Mouse (Mus musculus): Measurements from ENCODE around the gene Slc9a5. TPM values are rescaled to one million over a fixed set of nuclear protein-coding genes. Genes with fewer than 3 reads are reported as not detected.

The Slc9a5 gene
- polyA plus RNA-seq, 1 experiment from 2014 or later = 4.0 TPM

DNA sequence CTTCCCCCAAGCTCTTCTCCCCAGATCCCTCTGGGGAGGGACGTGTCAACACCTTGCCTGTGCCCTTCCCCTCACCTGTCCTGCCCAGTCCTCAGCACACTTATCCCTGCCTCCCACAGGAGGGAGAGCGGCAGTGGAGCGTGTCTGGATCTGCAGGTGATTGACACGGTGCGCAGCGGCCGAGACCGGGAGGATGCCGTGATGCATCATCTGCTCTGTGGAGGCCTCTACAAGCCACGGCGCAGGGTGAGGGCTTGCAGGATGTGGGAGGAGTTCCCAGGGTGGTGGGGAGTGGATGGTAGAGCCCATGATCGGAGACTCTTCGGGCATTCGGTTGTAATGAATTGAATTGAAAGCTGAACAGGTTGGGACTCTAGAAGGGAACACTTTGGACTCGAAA lies 10.6 kb downstream of the Slc9a5 start:
- H3K4me2 ChIP-seq (replicated peaks; ENCODE audit: low read depth, low read length) = no peak overlapping the region
- WGBS = 48% methylated on average over 15 of the region's 15 CpGs
- no peaks in the 10 kb centered on the region for H3K9me3 ChIP-seq (ENCODE audit: control insufficient read depth, low read length)
- H3K4me1 ChIP-seq (ENCODE audit: control insufficient read depth, insufficient read depth, low read length) = peaks cover 7% of the 10 kb centered on the region; the same call in 1 of the 2 replicates
- no peak overlapping the region for H3K4me3 ChIP-seq (ENCODE audit: low read length)
- no peaks in the 10 kb centered on the region for H3K36me3 ChIP-seq (ENCODE audit: control insufficient read depth, insufficient read depth, low read length)
- H3K27ac ChIP-seq (ENCODE audit: low read depth, low read length) = no peak overlapping the region
- ATAC-seq (ENCODE audit: low FRiP score, low TSS enrichment) = peak; percentile 28; the same call in 1 of the 2 replicates
- H3K27me3 ChIP-seq (ENCODE audit: control insufficient read depth, insufficient read depth, low read length) = no peaks in the 10 kb centered on the region; the same call in 1 of the 2 replicates
- no peak overlapping the region for H3K9ac ChIP-seq (ENCODE audit: low read depth, low read length)

DNA sequence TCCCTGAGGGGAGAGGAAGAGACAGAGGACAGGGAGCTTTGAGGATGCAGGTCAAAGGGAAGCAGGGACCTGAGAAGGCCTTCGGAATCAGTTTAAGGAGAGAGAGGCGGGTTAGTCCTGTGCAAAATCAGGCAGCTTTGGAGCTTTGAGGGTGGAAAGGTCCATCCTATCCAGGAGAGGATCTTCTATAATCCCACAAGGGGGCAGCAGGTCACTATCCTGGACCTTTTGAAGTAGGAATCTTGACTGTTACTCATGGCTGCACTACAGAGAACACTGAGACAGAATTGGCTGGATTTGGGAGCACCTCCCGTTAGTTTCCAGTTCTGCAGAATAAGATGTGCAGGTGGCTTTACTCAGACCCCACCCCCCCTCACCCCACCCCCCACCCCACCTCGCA lies 11.0 kb downstream of the Slc9a5 start:
- Histone ChIP-seq H3K27me3 (ENCODE audit: control insufficient read depth, insufficient read depth, low read length) (no peaks in the 10 kb centered on the region; the same call in 1 of the 2 replicates), H3K4me3 (ENCODE audit: low read length) (no peak overlapping the region), H3K9ac (ENCODE audit: low read depth, low read length) (no peak overlapping the region), H3K27ac (ENCODE audit: low read depth, low read length) (no peak overlapping the region), H3K9me3 (ENCODE audit: control insufficient read depth, low read length) (no peaks in the 10 kb centered on the region), H3K36me3 (ENCODE audit: control insufficient read depth, insufficient read depth, low read length) (no peaks in the 10 kb centered on the region), H3K4me2 (replicated peaks; ENCODE audit: low read depth, low read length) (no peak overlapping the region), H3K4me1 (ENCODE audit: control insufficient read depth, insufficient read depth, low read length) (peaks cover 7% of the 10 kb centered on the region; the same call in 1 of the 2 replicates)
- WGBS = 43% methylated on average over 4 of the region's 4 CpGs
- ATAC-seq (ENCODE audit: low FRiP score, low TSS enrichment) = 0 out of 2 replicates have a peak, but pooled peaks have one; percentile 24

DNA sequence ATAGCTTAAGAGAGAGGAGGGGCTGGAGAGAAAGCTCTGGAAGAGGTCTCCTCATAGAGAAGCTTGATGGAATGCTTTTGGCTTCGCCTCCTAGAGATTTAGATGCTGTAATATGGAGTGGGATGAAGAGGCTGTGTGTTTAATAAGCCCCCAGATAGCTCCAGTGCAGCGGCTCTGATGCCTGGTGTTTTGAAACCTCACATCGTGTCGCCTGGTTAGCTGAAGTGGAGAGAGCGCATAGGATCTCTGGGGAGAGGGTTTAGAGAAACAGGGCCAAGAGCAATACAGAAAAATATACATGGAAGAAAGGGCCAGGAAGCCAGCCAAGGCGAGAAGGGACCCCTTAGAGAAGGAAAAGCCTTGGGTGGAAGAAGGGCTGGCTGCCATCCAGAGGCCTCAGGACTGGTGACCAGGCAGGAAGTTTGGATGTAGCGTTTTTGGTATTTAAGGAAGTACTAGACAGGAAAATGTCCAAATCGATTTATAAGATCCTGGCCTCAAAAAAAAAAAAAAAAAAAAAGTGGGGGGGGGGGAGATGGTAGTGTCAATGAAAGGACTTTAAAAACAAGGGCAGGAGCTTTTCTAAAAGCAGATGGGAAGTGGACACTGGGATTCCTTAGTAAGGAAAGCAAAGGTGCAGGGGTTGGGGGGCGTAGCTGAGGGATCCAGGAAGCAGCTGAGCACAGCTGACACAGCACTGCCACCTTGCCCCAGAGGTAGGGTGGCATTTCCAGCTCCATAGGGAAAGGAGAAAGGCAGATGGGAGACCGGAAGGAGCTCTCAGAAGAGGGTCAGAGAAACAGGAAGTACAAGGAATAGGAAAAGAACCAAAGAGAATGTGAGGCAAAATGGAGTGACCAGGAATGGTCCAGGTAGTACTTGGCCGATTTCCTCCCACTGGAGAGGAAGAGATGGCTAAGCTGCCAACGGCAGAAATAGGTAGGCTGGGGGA lies 13.4 kb downstream of the Slc9a5 start:
- Histone ChIP-seq H3K27me3 (ENCODE audit: control insufficient read depth, insufficient read depth, low read length) (no peaks in the 10 kb centered on the region; the same call in 1 of the 2 replicates), H3K4me2 (replicated peaks; ENCODE audit: low read depth, low read length) (no peak overlapping the region), H3K27ac (ENCODE audit: low read depth, low read length) (peak overlapping the region; percentile 45; the same call in 1 of the 2 replicates), H3K4me1 (ENCODE audit: control insufficient read depth, insufficient read depth, low read length) (no peaks in the 10 kb centered on the region; the same call in 1 of the 2 replicates), H3K9ac (ENCODE audit: low read depth, low read length) (no peak overlapping the region), H3K9me3 (ENCODE audit: control insufficient read depth, low read length) (no peaks in the 10 kb centered on the region), H3K36me3 (ENCODE audit: control insufficient read depth, insufficient read depth, low read length) (0 out of 2 replicates have a peak, but pooled peaks cover 3% of the 10 kb centered on the region), H3K4me3 (ENCODE audit: low read length) (no peak overlapping the region)
- no peak for ATAC-seq (ENCODE audit: low FRiP score, low TSS enrichment)
- 69% methylated on average over 12 of the region's 12 CpGs for WGBS

DNA sequence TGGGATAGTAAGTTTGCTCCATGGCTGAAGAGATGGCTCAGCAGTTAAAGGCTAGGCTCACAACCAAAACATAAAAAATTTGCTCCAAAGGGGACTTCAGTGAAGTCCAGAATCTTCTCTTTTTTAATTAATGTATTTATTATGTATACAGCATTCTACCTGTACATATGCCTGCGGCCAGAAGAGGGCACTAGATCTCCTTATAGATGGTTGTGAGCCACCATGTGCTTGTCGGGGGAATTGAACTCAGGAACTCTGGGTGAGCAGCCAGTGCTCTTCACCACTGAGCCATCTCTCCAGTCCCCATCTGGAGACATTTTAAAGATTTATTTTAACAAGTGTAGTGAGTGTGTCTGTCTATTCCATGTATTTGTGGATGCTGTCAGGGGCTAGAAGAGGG lies 18.5 kb downstream of the Slc9a5 start:
- H3K27me3 ChIP-seq (ENCODE audit: control insufficient read depth, insufficient read depth, low read length) = no peaks in the 10 kb centered on the region
- WGBS = 77% methylated on average over 2 of the region's 2 CpGs
- no peak overlapping the region for H3K4me3 ChIP-seq (ENCODE audit: low read length)
- ATAC-seq (ENCODE audit: low FRiP score, low TSS enrichment) = no peak
- no peak overlapping the region for H3K9ac ChIP-seq (ENCODE audit: low read depth, low read length)
- no peaks in the 10 kb centered on the region; the same call in 1 of the 2 replicates for H3K4me1 ChIP-seq (ENCODE audit: control insufficient read depth, insufficient read depth, low read length)
- no peak overlapping the region for H3K4me2 ChIP-seq (replicated peaks; ENCODE audit: low read depth, low read length)
- H3K36me3 ChIP-seq (ENCODE audit: control insufficient read depth, insufficient read depth, low read length) = 0 out of 2 replicates have a peak, but pooled peaks cover 3% of the 10 kb centered on the region
- H3K27ac ChIP-seq (ENCODE audit: low read depth, low read length) = no peak overlapping the region
- no peaks in the 10 kb centered on the region for H3K9me3 ChIP-seq (ENCODE audit: control insufficient read depth, low read length)

DNA sequence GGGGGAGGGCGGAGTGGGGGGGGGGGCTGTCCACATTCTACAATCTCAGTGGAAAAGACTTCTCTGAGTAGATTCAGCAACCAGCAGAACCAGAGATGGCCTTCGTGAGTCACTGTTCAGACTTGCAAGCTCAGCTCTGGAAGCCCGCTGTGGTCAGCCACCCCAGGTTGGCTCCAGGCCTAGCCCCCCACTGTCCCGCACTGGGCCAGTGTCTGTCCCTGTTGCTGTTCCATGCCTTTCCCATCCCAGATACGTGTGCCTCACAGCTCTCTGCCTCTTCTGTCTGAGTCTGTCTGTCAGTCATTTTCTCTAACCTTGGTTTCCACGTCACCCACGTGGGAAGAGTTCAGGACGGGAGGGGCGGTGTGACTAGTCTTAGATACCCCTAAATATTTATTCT lies 23.8 kb downstream of the Slc9a5 start:
- H3K9me3 ChIP-seq (ENCODE audit: control insufficient read depth, low read length) = 0 out of 2 replicates have a peak, but pooled peaks cover 6% of the 10 kb centered on the region
- H3K4me1 ChIP-seq (ENCODE audit: control insufficient read depth, insufficient read depth, low read length) = 0 out of 2 replicates have a peak, but pooled peaks cover 6% of the 10 kb centered on the region
- ATAC-seq (ENCODE audit: low FRiP score, low TSS enrichment) = no peak
- H3K36me3 ChIP-seq (ENCODE audit: control insufficient read depth, insufficient read depth, low read length) = no peaks in the 10 kb centered on the region
- no peak overlapping the region for H3K4me2 ChIP-seq (replicated peaks; ENCODE audit: low read depth, low read length)
- H3K27me3 ChIP-seq (ENCODE audit: control insufficient read depth, insufficient read depth, low read length) = no peaks in the 10 kb centered on the region
- no peak overlapping the region for H3K27ac ChIP-seq (ENCODE audit: low read depth, low read length)
- H3K9ac ChIP-seq (ENCODE audit: low read depth, low read length) = no peak overlapping the region
- no peak overlapping the region for H3K4me3 ChIP-seq (ENCODE audit: low read length)
- 82% methylated on average over 9 of the region's 9 CpGs for WGBS

DNA sequence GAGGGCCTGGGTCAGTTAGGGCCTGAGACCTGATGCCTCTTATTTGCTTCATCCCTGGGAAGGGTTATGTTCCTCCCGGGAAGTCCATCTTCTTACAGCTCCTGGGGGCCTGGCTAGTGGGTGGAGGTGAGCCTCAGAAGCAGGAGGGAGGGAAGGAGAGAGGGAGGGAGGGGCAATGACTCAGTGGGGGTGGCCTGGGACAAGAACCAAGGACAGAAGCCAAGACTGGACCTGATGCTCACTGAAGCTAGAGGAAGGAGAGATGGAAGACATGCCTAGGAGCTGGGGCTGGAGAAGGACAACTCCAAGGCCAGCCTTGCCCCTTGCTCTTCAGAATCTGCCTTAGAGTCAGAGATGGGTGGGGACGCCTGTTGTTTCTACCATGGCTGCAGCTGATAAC lies 24.4 kb downstream of the Slc9a5 start, which contains the start of gene Plekhg4:
TSS of gene Plekhg4 (plus strand) at position 243 of the 400 bp plus-strand sequence.
- no peaks in the 10 kb centered on the region for H3K27me3 ChIP-seq (ENCODE audit: control insufficient read depth, insufficient read depth, low read length)
- no peak for ATAC-seq (ENCODE audit: low FRiP score, low TSS enrichment)
- H3K4me2 ChIP-seq (replicated peaks; ENCODE audit: low read depth, low read length) = no peak within 1 kb of the TSS
- WGBS = 59% methylated on average over 2 of the region's 2 CpGs
- 0 out of 2 replicates have a peak, but pooled peaks cover 6% of the 10 kb centered on the region for H3K9me3 ChIP-seq (ENCODE audit: control insufficient read depth, low read length)
- H3K27ac ChIP-seq (ENCODE audit: low read depth, low read length) = no peak within 1 kb of the TSS
- no peak within 1 kb of the TSS for H3K4me3 ChIP-seq (ENCODE audit: low read length)
- H3K9ac ChIP-seq (ENCODE audit: low read depth, low read length) = no peak within 1 kb of the TSS
- no peaks in the 10 kb centered on the region for H3K36me3 ChIP-seq (ENCODE audit: control insufficient read depth, insufficient read depth, low read length)
- 0 out of 2 replicates have a peak, but pooled peaks cover 6% of the 10 kb centered on the region for H3K4me1 ChIP-seq (ENCODE audit: control insufficient read depth, insufficient read depth, low read length)

DNA sequence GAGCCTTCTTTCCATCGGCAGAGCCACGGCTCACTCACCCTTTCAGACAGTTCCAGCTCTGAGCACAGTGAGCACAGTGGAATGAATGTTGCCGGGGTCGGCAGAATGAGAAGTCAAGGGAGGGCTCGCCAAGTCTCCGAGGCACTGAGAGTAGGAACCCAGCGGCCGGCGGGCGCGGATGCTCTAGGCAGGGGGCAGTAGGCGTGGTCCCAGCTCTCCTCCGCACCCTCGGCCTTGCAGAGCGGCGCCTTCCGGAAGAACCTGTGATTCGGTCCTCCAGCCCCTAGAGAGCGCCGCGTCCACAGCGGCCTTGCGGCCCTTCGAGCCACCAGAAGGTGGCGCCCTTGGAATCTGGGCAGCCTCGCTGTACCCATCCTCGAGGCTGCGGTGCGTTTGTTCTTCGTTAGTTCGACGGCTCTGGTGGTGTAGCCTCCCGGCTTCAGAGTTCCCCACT lies 25.9 kb downstream of the Slc9a5 start:
- Histone ChIP-seq H3K9me3 (ENCODE audit: control insufficient read depth, low read length) (0 out of 2 replicates have a peak, but pooled peaks cover 6% of the 10 kb centered on the region), H3K27ac (ENCODE audit: low read depth, low read length) (no peak overlapping the region), H3K27me3 (ENCODE audit: control insufficient read depth, insufficient read depth, low read length) (no peaks in the 10 kb centered on the region), H3K9ac (ENCODE audit: low read depth, low read length) (no peak overlapping the region; the same call in 1 of the 2 replicates), H3K4me1 (ENCODE audit: control insufficient read depth, insufficient read depth, low read length) (0 out of 2 replicates have a peak, but pooled peaks cover 6% of the 10 kb centered on the region), H3K4me3 (ENCODE audit: low read length) (peak overlapping the region; percentile 17; the same call in 1 of the 2 replicates), H3K36me3 (ENCODE audit: control insufficient read depth, insufficient read depth, low read length) (no peaks in the 10 kb centered on the region), H3K4me2 (replicated peaks; ENCODE audit: low read depth, low read length) (peak overlapping the region; percentile 45)
- peak; percentile 61 for ATAC-seq (ENCODE audit: low FRiP score, low TSS enrichment)
- WGBS = 31% methylated on average over 33 of the region's 33 CpGs

DNA sequence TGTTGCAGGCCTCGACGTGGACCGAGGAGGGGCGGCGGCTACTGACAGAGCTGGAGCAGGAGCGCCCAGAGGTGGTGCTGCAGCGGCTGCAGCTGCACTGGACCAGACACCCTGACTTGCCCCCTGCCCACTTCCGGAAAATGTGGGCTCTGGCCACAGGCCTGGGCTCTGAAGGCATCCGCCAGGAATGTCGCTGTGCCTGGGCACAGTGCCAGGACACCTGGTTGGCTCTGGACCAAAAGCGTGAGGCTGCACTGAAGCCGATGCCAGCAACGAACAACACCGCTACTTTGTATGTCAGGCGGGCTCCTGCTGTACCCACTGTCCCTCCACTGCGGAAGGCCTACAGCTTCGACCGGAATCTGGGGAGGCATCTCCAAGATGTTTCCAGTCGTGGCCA lies 30.0 kb downstream of the Slc9a5 start:
- 0 out of 2 replicates have a peak, but pooled peaks have one; percentile 26 for ATAC-seq (ENCODE audit: low FRiP score, low TSS enrichment)
- Histone ChIP-seq H3K9ac (ENCODE audit: low read depth, low read length) (no peak overlapping the region), H3K36me3 (ENCODE audit: control insufficient read depth, insufficient read depth, low read length) (no peaks in the 10 kb centered on the region), H3K27me3 (ENCODE audit: control insufficient read depth, insufficient read depth, low read length) (no peaks in the 10 kb centered on the region), H3K4me1 (ENCODE audit: control insufficient read depth, insufficient read depth, low read length) (0 out of 2 replicates have a peak, but pooled peaks cover 6% of the 10 kb centered on the region), H3K27ac (ENCODE audit: low read depth, low read length) (no peak overlapping the region), H3K4me3 (ENCODE audit: low read length) (no peak overlapping the region), H3K4me2 (replicated peaks; ENCODE audit: low read depth, low read length) (no peak overlapping the region), H3K9me3 (ENCODE audit: control insufficient read depth, low read length) (0 out of 2 replicates have a peak, but pooled peaks cover 6% of the 10 kb centered on the region)
- WGBS = 67% methylated on average over 19 of the region's 19 CpGs

All from kidney, embryonic 14.5 days (tissue).